Mouse (Mus musculus) Patski (cell line): ENCODE measurements around the gene Col9a2. TPM values are rescaled to one million over a fixed set of nuclear protein-coding genes. Genes with fewer than 3 reads are reported as not detected.

Source experiments
- ATAC-seq: fragments of 100-300 bp; one replicate; pipeline ENCODE4 v1.8.0; 2021
- CTCF ChIA-PET: fragments of 350-600 bp; sonication (Branson Sonifier 250); formaldehyde crosslinking; loops from one replicate; lab custom pipeline; 2022; ENCODE audit warnings: inconsistent platforms; lab: Charles Lee
- POLR2A ChIA-PET: fragments of 350-600 bp; sonication (Branson Sonifier 250); formaldehyde crosslinking; loops from one replicate; lab custom pipeline; 2022; ENCODE audit warnings: antibody characterized with exemption, inconsistent platforms; lab: Charles Lee
- DNase-seq: peaks from one replicate; pipeline ENCODE4 v3.0.0-alpha.2; 2011; ENCODE audit warnings: low read depth, low spot score
- H3K27me3 ChIP-seq: fragments of 371-371 bp; one replicate; pipeline ENCODE4 v1.5.1; 2021
- CTCF ChIP-seq: fragments of 100-300 bp; IDR thresholded peaks from one replicate; pipeline ENCODE4 v1.5.1; 2021
- in situ Hi-C: fragments of 300-500 bp; cut with MboI; formaldehyde crosslinking; loops from 3 replicates; pipeline ENCODE4 v1.11.1; 2018; ENCODE audit warnings: low pct_unique_long_range_greater_than_20kb, mixed read lengths
- polyA plus RNA-seq: library from polyadenylated mRNA; unstranded; gene quantifications from one replicate; pipeline ENCODE4 v1.2.3, GENCODE M21; 2021

Gene Col9a2
- polyA plus RNA-seq, 1 experiment from 2014 or later, result 0.05 TPM

- ATAC-seq (peak; percentile 48), DNase-seq (peak; percentile 93)
- H3K27me3 ChIP-seq, result no peaks in the 10 kb centered on the region
- TF ChIP-seq CTCF, result no peak
- in situ Hi-C loops, result no loop called here
- POLR2A ChIA-PET, result interaction anchor here (0.5 to 1.1 kb wide), 2 partner anchors 30 to 71 kb away, joined by 3 to 4 read pairs; no protein-coding TSS in a partner anchor
- CTCF ChIA-PET, result interaction anchor here (1.3 kb wide), 1 partner anchor 30 kb away, joined by 3 read pairs; no protein-coding TSS in a partner anchor
Observed at GRCm38 (mm10) chr4:121020040-121020790, 19.0 kb upstream of the Col9a2 start.

DNA sequence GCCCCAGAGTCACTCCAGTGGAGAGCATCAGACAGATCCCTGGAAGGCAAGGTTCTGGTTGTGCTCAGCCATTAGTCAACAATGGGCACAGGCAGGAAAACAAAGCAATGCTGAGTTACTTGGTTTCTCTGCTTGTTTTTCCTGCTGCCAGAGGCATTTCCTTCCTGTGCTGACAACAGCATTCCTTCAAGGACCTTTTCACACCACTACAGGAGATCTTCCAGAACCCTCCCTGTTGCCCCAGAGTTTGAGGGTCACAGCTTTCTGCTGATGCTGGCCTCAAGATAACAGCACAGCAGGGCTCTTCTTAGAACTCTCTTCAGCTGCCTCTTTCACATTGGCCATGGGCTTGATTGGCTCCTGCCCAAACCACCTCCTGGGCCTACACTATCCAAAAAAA is 17.3 kb upstream of the Col9a2 start:
- no peak for TF ChIP-seq CTCF
- H3K27me3 ChIP-seq, result no peaks in the 10 kb centered on the region
- CTCF ChIA-PET, result interaction anchor here (1.6 kb wide), 1 partner anchor 21 kb away, joined by 3 read pairs; no protein-coding TSS in a partner anchor
- POLR2A ChIA-PET, result interaction anchor here (0.9 kb wide), 1 partner anchor 156 kb away, joined by 3 read pairs; no protein-coding TSS in a partner anchor
- ATAC-seq (no peak), DNase-seq (no peak)
- in situ Hi-C loops, result no loop called here

DNA sequence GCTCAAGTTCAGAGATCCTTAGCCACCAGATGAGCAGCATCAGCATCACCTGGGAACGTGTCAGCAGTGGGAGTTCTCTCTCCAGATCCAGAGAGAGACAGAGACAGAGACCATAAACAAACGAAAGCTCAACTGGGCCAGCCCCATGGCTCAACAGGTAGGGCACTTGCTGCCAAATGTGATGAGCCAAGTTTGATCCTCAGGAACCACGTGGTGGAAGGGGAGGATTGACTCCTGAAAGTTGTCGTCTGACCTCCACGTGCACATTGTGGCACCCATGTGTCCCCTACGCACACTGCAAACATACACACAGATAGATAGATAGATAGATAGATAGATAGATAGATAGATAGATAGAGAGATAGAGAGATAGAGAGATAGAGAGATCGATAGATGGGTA is 15.7 kb upstream of the Col9a2 start:
- DNase-seq (no peak), ATAC-seq (no peak)
- no peaks in the 10 kb centered on the region for H3K27me3 ChIP-seq
- in situ Hi-C loops, result no loop called here
- ChIA-PET POLR2A (interaction anchor here (1.1 kb wide), 1 partner anchor 33 kb away, joined by 3 read pairs; no protein-coding TSS in a partner anchor), CTCF (interaction anchor here (1.2 to 1.5 kb wide), 3 partner anchors 21 to 37 kb away, joined by 3 read pairs; no protein-coding TSS in a partner anchor)
- no peak for TF ChIP-seq CTCF

DNA sequence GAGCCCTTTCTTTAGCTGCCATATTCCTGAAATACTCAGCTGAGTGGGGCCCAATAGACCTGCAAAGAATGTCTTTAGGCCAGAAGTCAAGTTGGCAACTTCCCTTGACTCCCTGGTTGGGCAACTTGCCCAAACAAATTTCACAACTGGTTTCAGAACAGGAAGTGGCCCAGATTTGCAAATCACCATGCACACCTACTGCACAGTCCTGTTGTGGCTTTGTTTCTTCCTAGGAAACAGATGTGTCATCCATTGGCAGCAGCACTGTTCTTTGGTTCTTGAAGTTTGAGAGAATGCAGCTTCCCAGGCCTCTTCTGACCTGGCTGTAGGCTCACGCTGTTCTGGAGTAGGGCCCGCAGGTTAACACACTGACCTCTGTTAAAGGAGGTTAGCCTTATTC is 15.2 kb upstream of the Col9a2 start:
- ChIA-PET POLR2A (interaction anchor here (1.1 kb wide), 1 partner anchor 33 kb away, joined by 3 read pairs; no protein-coding TSS in a partner anchor), CTCF (interaction anchor here (1.2 to 1.5 kb wide), 3 partner anchors 22 to 37 kb away, joined by 3 read pairs; no protein-coding TSS in a partner anchor)
- TF ChIP-seq CTCF, result no peak
- H3K27me3 ChIP-seq, result no peaks in the 10 kb centered on the region
- in situ Hi-C loops, result no loop called here
- DNase-seq (peak; percentile 89), ATAC-seq (peak; percentile 78)

DNA sequence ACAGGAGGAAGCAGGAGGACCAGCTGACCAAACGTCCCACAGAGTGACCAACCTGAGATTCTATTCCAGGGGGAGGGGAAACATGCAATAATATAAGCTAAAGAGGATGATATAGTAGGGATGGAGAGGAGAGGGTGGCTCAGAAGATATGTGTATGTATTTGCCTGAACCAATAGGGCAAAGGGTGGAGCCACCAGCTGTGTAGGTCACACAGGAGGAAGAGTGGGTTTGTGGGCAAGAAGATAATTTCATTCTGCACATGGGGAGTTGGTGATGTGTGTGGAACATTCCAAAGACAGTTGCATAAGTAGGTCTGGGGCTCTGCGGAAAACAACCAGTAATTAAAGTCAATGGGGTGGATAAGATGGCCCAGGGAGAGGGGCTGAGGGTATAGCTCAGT is 13.5 kb upstream of the Col9a2 start:
- CTCF ChIA-PET, result interaction anchor here (1.0 to 1.2 kb wide), 2 partner anchors 17 to 33 kb away, joined by 3 read pairs; no protein-coding TSS in a partner anchor
- in situ Hi-C loops, result loop anchor here (25.0 kb wide), 1 partner anchor 1612 kb away; no protein-coding TSS in a partner anchor
- TF ChIP-seq CTCF, result no peak
- no peak for ATAC-seq
- POLR2A ChIA-PET, result no interaction called here
- no peaks in the 10 kb centered on the region for H3K27me3 ChIP-seq
- no peak for DNase-seq

DNA sequence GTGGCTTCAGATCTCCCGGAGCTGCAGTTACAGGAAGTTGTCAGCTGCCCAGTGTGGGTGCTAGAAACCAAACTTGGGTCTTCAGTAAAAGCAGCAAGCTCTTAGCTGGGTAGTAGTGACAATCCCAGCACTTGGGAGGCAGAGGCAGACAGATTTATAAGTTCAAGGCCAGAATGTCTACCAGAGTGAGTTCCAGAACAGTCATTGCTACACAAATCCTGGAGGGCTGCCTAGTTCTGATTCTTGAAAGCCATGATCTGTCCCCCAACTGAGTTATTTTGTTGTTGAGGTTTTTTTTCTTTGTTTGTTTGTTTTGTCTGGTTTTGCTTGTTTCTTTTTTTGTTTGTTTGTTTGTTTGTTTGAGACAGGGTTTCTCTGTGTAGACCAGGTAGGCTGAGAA is 11.0 kb upstream of the Col9a2 start:
- ChIA-PET CTCF (interaction anchor here (1.0 to 1.6 kb wide), 3 partner anchors 37 to 43 kb away, joined by 3 to 6 read pairs (median 4); no protein-coding TSS in a partner anchor), POLR2A (no interaction called here)
- H3K27me3 ChIP-seq, result no peaks in the 10 kb centered on the region
- in situ Hi-C loops, result loop anchor here (25.0 kb wide), 1 partner anchor 1609 kb away; no protein-coding TSS in a partner anchor
- TF ChIP-seq CTCF, result no peak
- DNase-seq, result no peak
- no peak for ATAC-seq

DNA sequence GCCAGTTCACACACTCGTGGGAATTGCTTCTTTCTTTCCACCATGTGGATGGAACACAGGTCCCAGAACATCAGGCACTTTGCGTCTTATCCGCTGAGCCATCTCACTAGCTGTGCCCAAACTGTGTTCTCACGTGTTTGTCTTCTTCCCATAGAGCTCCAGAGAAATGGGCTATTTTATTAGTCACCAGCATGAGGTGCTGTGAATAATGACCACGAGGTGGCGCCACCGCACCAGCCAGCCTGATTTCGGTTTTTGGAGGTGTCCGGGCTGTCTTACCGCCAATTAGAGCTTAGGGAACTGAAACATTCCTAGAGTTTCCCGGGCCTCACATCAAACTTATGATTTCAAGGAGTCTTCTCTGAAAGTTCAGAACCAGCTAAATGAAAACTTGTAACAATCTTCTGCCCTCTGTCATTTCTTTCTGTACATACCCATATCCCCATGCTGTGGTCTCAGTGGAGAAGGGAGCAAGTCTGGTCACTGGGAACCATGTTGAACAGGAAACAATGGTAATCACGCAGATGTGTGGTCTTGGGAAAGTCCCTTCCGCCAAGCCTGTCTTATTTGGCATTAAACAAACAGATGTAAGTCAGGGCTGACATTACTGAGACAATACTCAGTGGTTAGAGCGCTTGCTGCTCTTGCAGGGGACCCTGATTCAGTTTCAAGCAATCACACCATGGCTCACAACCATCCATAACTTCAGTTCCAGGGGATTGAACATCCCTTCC is 10.4 kb upstream of the Col9a2 start:
- in situ Hi-C loops, result loop anchor here (25.0 kb wide), 1 partner anchor 1608 kb away; no protein-coding TSS in a partner anchor
- H3K27me3 ChIP-seq, result no peaks in the 10 kb centered on the region
- peak; percentile 70 for TF ChIP-seq CTCF
- ChIA-PET CTCF (interaction anchor here (0.6 to 1.4 kb wide), 4 partner anchors 39 to 127 kb away, joined by 3 to 4 read pairs (median 3); no protein-coding TSS in a partner anchor), POLR2A (no interaction called here)
- ATAC-seq, result no peak
- no peak for DNase-seq

DNA sequence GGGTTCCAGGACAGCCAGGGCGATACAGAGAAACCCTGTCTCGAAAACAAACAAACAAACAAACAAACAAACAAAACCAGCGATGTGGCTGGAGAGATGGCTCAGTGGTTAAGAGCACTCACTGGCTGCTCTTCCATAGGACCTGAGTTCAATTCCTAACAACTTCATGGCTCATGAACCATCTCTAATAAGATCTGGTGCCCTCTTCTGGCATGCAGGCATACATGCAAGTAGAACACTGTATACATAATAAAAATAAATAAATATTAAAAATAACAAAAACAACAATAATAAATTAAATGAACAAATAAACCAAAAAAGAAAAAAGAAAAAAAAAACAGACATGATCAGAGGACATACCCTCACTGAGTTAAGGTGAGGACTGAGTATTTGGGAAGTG is 9.6 kb upstream of the Col9a2 start:
- ATAC-seq (no peak), DNase-seq (no peak)
- TF ChIP-seq CTCF, result no peak
- in situ Hi-C loops, result loop anchor here (5.0 to 25.0 kb wide), 2 partner anchors 42 to 1608 kb away; no protein-coding TSS in a partner anchor
- ChIA-PET POLR2A (no interaction called here), CTCF (no interaction called here)
- no peaks in the 10 kb centered on the region for H3K27me3 ChIP-seq

- no peaks in the 10 kb centered on the region for H3K27me3 ChIP-seq
- CTCF ChIA-PET, result interaction anchor here (1.4 to 3.8 kb wide), 4 partner anchors 40 to 80 kb away, joined by 3 to 38 read pairs (median 10); partner anchors contain the start of gene Zfp69
- ATAC-seq (no peak), DNase-seq (no peak)
- in situ Hi-C loops, result loop anchor here (5.0 to 25.0 kb wide), 2 partner anchors 44 to 1606 kb away; no protein-coding TSS in a partner anchor
- peak; percentile 37 for TF ChIP-seq CTCF
- POLR2A ChIA-PET, result interaction anchor here (0.6 kb wide), 1 partner anchor 47 kb away, joined by 3 read pairs; no protein-coding TSS in a partner anchor
Observed at GRCm38 (mm10) chr4:121031440-121031839, 7.7 kb upstream of the Col9a2 start.

GRCm38 (mm10) chr4:121033006-121033405 is 6.2 kb upstream of the Col9a2 start:
- DNase-seq (no peak), ATAC-seq (no peak)
- in situ Hi-C loops, result loop anchor here (5.0 to 25.0 kb wide), 2 partner anchors 46 to 1604 kb away; no protein-coding TSS in a partner anchor
- POLR2A ChIA-PET, result no interaction called here
- CTCF ChIA-PET, result interaction anchor here (0.8 to 3.8 kb wide), 6 partner anchors 24 to 199 kb away, joined by 3 to 38 read pairs (median 5); no protein-coding TSS in a partner anchor
- TF ChIP-seq CTCF, result peak; percentile 57
- no peaks in the 10 kb centered on the region for H3K27me3 ChIP-seq
